Mouse (Mus musculus) embryonic facial prominence, embryonic 11.5 days (tissue): ENCODE data around the gene Kalrn. TPM values are rescaled to one million over a fixed set of nuclear protein-coding genes. Genes with fewer than 3 reads are reported as not detected.

Source experiments
- ATAC-seq: fragments of 200-750 bp; cut with Nextera tagmentation; replicated peaks from 2 replicates; pipeline ENCODE4 v1.8.0; 2017; ENCODE audit warnings: low read depth; ENCODE audit not compliant: insufficient number of reproducible peaks, low FRiP score, low TSS enrichment
- DNase-seq: peaks from one replicate; pipeline ENCODE4 v3.0.0-alpha.2; 2015; ENCODE audit warnings: low spot score
- H3K27ac ChIP-seq: fragments of 300-500 bp; sonication (generic); replicated peaks from 2 replicates; pipeline ENCODE4 v1.5.1; 2014; ENCODE audit warnings: mild to moderate bottlenecking, low read depth, low read length, control low read depth
- H3K27me3 ChIP-seq: fragments of 300-500 bp; sonication (generic); 2 replicates; pipeline ENCODE4 v1.6.1; 2014; ENCODE audit warnings: mild to moderate bottlenecking, low read length, moderate library complexity, mixed read lengths; ENCODE audit not compliant: control insufficient read depth, insufficient read depth
- H3K36me3 ChIP-seq: fragments of 300-500 bp; sonication (generic); replicated peaks from 2 replicates; pipeline ENCODE4 v1.6.1; 2014; ENCODE audit warnings: low read depth, mild to moderate bottlenecking, low read length, moderate library complexity, mixed read lengths; ENCODE audit not compliant: control insufficient read depth, insufficient read depth
- H3K4me1 ChIP-seq: fragments of 300-500 bp; sonication (generic); 2 replicates; pipeline ENCODE4 v1.6.1; 2014; ENCODE audit warnings: low read length, mixed read lengths; ENCODE audit not compliant: control insufficient read depth, insufficient read depth
- H3K4me2 ChIP-seq: fragments of 300-500 bp; sonication (generic); 2 replicates; pipeline ENCODE4 v1.6.1; 2014; ENCODE audit warnings: low read depth, mild to moderate bottlenecking, control low read depth, low read length, moderate library complexity
- H3K4me3 ChIP-seq: fragments of 300-500 bp; sonication (generic); 2 replicates; pipeline ENCODE4 v1.5.1; 2014; ENCODE audit warnings: low read depth, low read length, control low read depth
- H3K9ac ChIP-seq: fragments of 300-500 bp; sonication (generic); replicated peaks from 2 replicates; pipeline ENCODE4 v1.6.1; 2014; ENCODE audit warnings: mild to moderate bottlenecking, control low read depth, low read length
- H3K9me3 ChIP-seq: fragments of 300-500 bp; sonication (generic); replicated peaks from 2 replicates; pipeline ENCODE4 v1.6.1; 2016; ENCODE audit warnings: mild to moderate bottlenecking, low read length, inconsistent platforms, mixed read lengths; ENCODE audit not compliant: control insufficient read depth
- WGBS: fragments of 180-500 bp; shearing (Covaris S2); extraction: QIAGEN DNeasy Blood & Tissue Kit; methylation state at CpG from one replicate; pipeline ENCODE4 v1.1.7; 2014; 5-methylcytosine and 5-hydroxymethylcytosine counted together
- polyA plus RNA-seq: library from polyadenylated mRNA; unstranded; fragments of >200 nt; fragmentation: Nextera tagmentation; extraction: Ambion mirVana; gene quantifications from 2 replicates; pipeline ENCODE4 v1.2.1, GENCODE M21; 2014

Gene Kalrn
- polyA plus RNA-seq, 1 experiment from 2014 or later, result 12.0 TPM

GRCm38 (mm10) chr16:34389520-34390271 lies 183.6 kb downstream of the Kalrn start:
- Histone ChIP-seq H3K4me3 (no peak overlapping the region), H3K36me3 (no peaks in the 10 kb centered on the region), H3K27ac (no peak overlapping the region), H3K4me2 (no peak overlapping the region), H3K4me1 (no peaks in the 10 kb centered on the region), H3K27me3 (no peaks in the 10 kb centered on the region), H3K9me3 (no peaks in the 10 kb centered on the region), H3K9ac (no peak overlapping the region)
- peak; percentile 30 for DNase-seq
- WGBS, result 85% methylated on average over 5 of the region's 5 CpGs
- no peak for ATAC-seq

- Histone ChIP-seq H3K9ac (no peak overlapping the region), H3K4me3 (no peak overlapping the region), H3K9me3 (no peaks in the 10 kb centered on the region), H3K36me3 (no peaks in the 10 kb centered on the region), H3K27ac (no peak overlapping the region), H3K4me1 (no peaks in the 10 kb centered on the region), H3K4me2 (no peak overlapping the region), H3K27me3 (no peaks in the 10 kb centered on the region)
- 92% methylated on average over 6 of the region's 6 CpGs for WGBS
- ATAC-seq (no peak), DNase-seq (no peak)
These were observed 184.5 kb downstream of the Kalrn start for GRCm38 (mm10) chr16:34388871-34389270.

GRCm38 (mm10) chr16:34385065-34385464 lies 188.3 kb downstream of the Kalrn start:
- DNase-seq (no peak), ATAC-seq (no peak)
- Histone ChIP-seq H3K27ac (no peak overlapping the region), H3K27me3 (no peaks in the 10 kb centered on the region), H3K9ac (no peak overlapping the region), H3K4me3 (no peak overlapping the region), H3K9me3 (no peaks in the 10 kb centered on the region), H3K4me2 (no peak overlapping the region), H3K4me1 (no peaks in the 10 kb centered on the region), H3K36me3 (no peaks in the 10 kb centered on the region)
- WGBS, result 91% methylated on average over 8 of the region's 8 CpGs

- Histone ChIP-seq H3K9ac (no peak overlapping the region), H3K4me3 (no peak overlapping the region), H3K27ac (no peak overlapping the region), H3K4me1 (no peaks in the 10 kb centered on the region), H3K4me2 (no peak overlapping the region), H3K9me3 (no peaks in the 10 kb centered on the region), H3K27me3 (no peaks in the 10 kb centered on the region), H3K36me3 (no peaks in the 10 kb centered on the region)
- no peak for DNase-seq
- WGBS, result 87% methylated on average over 4 of the region's 4 CpGs
- ATAC-seq, result no peak
These were observed 190.3 kb downstream of the Kalrn start for GRCm38 (mm10) chr16:34382992-34383391.

GRCm38 (mm10) chr16:34376166-34376857 lies 197.0 kb downstream of the Kalrn start:
- no peak overlapping the region for H3K4me2 ChIP-seq
- WGBS, result 81% methylated on average over 12 of the region's 12 CpGs
- H3K27me3 ChIP-seq, result no peaks in the 10 kb centered on the region
- no peaks in the 10 kb centered on the region for H3K36me3 ChIP-seq
- H3K4me3 ChIP-seq, result no peak overlapping the region
- no peak for DNase-seq
- no peaks in the 10 kb centered on the region for H3K9me3 ChIP-seq
- H3K27ac ChIP-seq, result no peak overlapping the region
- no peak overlapping the region for H3K9ac ChIP-seq
- no peaks in the 10 kb centered on the region for H3K4me1 ChIP-seq
- no peak for ATAC-seq

GRCm38 (mm10) chr16:34373519-34373918 lies 199.8 kb downstream of the Kalrn start:
- H3K4me1 ChIP-seq, result no peaks in the 10 kb centered on the region
- no peak overlapping the region for H3K4me3 ChIP-seq
- no peaks in the 10 kb centered on the region for H3K36me3 ChIP-seq
- H3K27me3 ChIP-seq, result no peaks in the 10 kb centered on the region
- peak; percentile 21 for DNase-seq
- no peak overlapping the region for H3K4me2 ChIP-seq
- no peak overlapping the region for H3K9ac ChIP-seq
- H3K27ac ChIP-seq, result no peak overlapping the region
- 61% methylated on average over 4 of the region's 4 CpGs for WGBS
- no peaks in the 10 kb centered on the region for H3K9me3 ChIP-seq
- ATAC-seq, result no peak

- Histone ChIP-seq H3K4me3 (no peak overlapping the region), H3K27ac (no peak overlapping the region), H3K9me3 (no peaks in the 10 kb centered on the region), H3K4me2 (no peak overlapping the region), H3K4me1 (no peaks in the 10 kb centered on the region), H3K36me3 (no peaks in the 10 kb centered on the region), H3K9ac (no peak overlapping the region), H3K27me3 (no peaks in the 10 kb centered on the region)
- DNase-seq (no peak), ATAC-seq (no peak)
- 83% methylated on average over 15 of the region's 15 CpGs for WGBS
These were observed 201.1 kb downstream of the Kalrn start for GRCm38 (mm10) chr16:34372103-34372741.

- H3K4me1 ChIP-seq, result no peaks in the 10 kb centered on the region
- no peak overlapping the region for H3K4me3 ChIP-seq
- H3K9me3 ChIP-seq, result no peaks in the 10 kb centered on the region
- no peak for ATAC-seq
- H3K36me3 ChIP-seq, result no peaks in the 10 kb centered on the region
- H3K4me2 ChIP-seq, result no peak overlapping the region
- 78% methylated on average over 4 of the region's 4 CpGs for WGBS
- H3K27ac ChIP-seq, result no peak overlapping the region
- DNase-seq, result no peak
- no peaks in the 10 kb centered on the region for H3K27me3 ChIP-seq
- no peak overlapping the region for H3K9ac ChIP-seq
These were observed 214.1 kb downstream of the Kalrn start for GRCm38 (mm10) chr16:34359206-34359605.
